Mouse (Mus musculus) megakaryocyte, embryonic 14.5 days (primary cell): ENCODE measurements around the gene Ywhae. TPM values are rescaled to one million over a fixed set of nuclear protein-coding genes. Genes with fewer than 3 reads are reported as not detected.

Source experiments
- H3K27me3 ChIP-seq: replicated peaks from 2 replicates; pipeline ENCODE3; 2012; ENCODE audit warnings: inconsistent platforms
- H3K36me3 ChIP-seq: replicated peaks from 2 replicates; pipeline ENCODE3; 2012; ENCODE audit warnings: low read length, inconsistent platforms, mixed read lengths
- H3K4me1 ChIP-seq: 2 replicates; pipeline ENCODE4 v1.6.1; 2012; ENCODE audit warnings: inconsistent platforms
- H3K4me3 ChIP-seq: replicated peaks from 2 replicates; pipeline ENCODE3; 2012; ENCODE audit warnings: moderate library complexity, mild to moderate bottlenecking, inconsistent platforms
- H3K9me3 ChIP-seq: 2 replicates; pipeline ENCODE4 v1.6.1; 2012; ENCODE audit warnings: inconsistent platforms
- FLI1 ChIP-seq: IDR thresholded peaks from 2 replicates; pipeline ENCODE4 v1.6.1; 2012; ENCODE audit warnings: low read length, inconsistent platforms, mixed read lengths
- GATA1 ChIP-seq: IDR thresholded peaks from 3 replicates; pipeline ENCODE4 v1.6.1; 2012; ENCODE audit warnings: mixed read lengths, low read length, inconsistent platforms, borderline replicate concordance
- polyA plus RNA-seq: library from polyadenylated mRNA; stranded (reverse); fragments of >175 nt; gene quantifications from 2 replicates; pipeline ENCODE4 v1.2.3, GENCODE M21; 2012; ENCODE audit warnings: low replicate concordance; ENCODE audit not compliant: insufficient read depth

Gene Ywhae
- polyA plus RNA-seq, 1 experiment = 324 TPM

- no peaks in the 10 kb centered on the region for H3K27me3 ChIP-seq
- H3K4me3 ChIP-seq = no peak overlapping the region
- no peak for TF ChIP-seq GATA1
- TF ChIP-seq FLI1 = no peak
- peaks cover 93% of the 10 kb centered on the region for H3K36me3 ChIP-seq
- H3K9me3 ChIP-seq = no peaks in the 10 kb centered on the region
- peaks cover 43% of the 10 kb centered on the region for H3K4me1 ChIP-seq
These were observed 28.1 kb downstream of the Ywhae start for GRCm38 (mm10) chr11:75760785-75761184.

DNA sequence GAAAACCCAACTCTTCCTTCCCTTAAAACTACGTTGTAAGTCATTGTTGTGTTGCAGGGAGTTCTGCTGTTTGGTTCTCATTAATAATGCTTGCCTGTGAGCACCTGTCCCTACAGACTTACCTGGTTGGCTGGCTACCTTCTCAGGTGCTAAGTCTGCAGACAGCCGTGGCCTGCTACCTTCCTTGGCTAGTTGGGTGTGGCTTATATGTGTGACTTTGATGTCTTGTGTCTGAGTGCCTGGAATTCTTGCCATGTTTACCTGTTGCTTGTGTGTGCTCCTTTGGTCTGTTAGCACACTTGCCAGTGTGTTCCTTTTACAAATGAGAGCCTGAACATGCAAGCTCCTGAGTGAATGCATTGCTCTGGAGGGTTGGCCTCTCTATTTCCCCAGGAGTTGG lies 30.0 kb downstream of the Ywhae start:
- TF ChIP-seq FLI1 (no peak), GATA1 (no peak)
- Histone ChIP-seq H3K27me3 (no peaks in the 10 kb centered on the region), H3K4me1 (peaks cover 25% of the 10 kb centered on the region), H3K9me3 (no peaks in the 10 kb centered on the region), H3K4me3 (no peak overlapping the region), H3K36me3 (peaks cover 95% of the 10 kb centered on the region)

GRCm38 (mm10) chr11:75764521-75765023 lies 31.9 kb downstream of the Ywhae start:
- TF ChIP-seq GATA1 = no peak
- TF ChIP-seq FLI1 = no peak
- no peak overlapping the region for H3K4me3 ChIP-seq
- peaks cover 84% of the 10 kb centered on the region for H3K36me3 ChIP-seq

DNA sequence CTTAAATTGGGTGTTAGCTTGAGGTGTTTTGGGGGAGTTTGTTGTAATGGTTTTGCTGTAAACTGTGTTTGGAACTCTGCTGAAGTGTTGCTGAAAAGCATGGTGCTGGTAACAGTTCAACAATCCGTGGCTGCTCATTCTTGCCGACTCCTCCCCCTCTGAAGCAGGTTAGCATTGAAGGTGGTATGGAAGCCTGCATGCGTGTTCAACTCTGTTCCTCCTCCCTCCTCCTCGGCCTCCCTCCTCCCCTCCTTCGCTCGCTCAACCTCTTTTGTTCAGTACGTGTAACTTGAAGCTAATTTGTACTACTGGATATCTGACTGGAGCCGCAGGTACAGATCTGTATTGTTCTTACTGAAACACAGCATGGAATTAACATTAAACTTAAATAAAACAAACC lies 32.5 kb downstream of the Ywhae start:
- H3K4me1 ChIP-seq = peaks cover 23% of the 10 kb centered on the region
- peaks cover 78% of the 10 kb centered on the region for H3K36me3 ChIP-seq

More at GRCm38 (mm10) chr11:75764521-75765023, 31.9 kb downstream of the Ywhae start:
- Histone ChIP-seq H3K9me3 (no peaks in the 10 kb centered on the region), H3K27me3 (no peaks in the 10 kb centered on the region), H3K4me1 (peaks cover 24% of the 10 kb centered on the region)

GRCm38 (mm10) chr11:75767014-75767413 lies 34.3 kb downstream of the Ywhae start:
- Histone ChIP-seq H3K27me3 (peaks cover 18% of the 10 kb centered on the region), H3K4me1 (peaks cover 23% of the 10 kb centered on the region), H3K36me3 (peaks cover 62% of the 10 kb centered on the region), H3K9me3 (no peaks in the 10 kb centered on the region), H3K4me3 (no peak overlapping the region)
- TF ChIP-seq GATA1 = no peak
- no peak for TF ChIP-seq FLI1

More for the DNA sequence above, 32.5 kb downstream of the Ywhae start:
- no peaks in the 10 kb centered on the region for H3K9me3 ChIP-seq
- no peak overlapping the region for H3K4me3 ChIP-seq
- no peak for TF ChIP-seq GATA1
- no peak for TF ChIP-seq FLI1
- no peaks in the 10 kb centered on the region for H3K27me3 ChIP-seq

- no peak overlapping the region for H3K4me3 ChIP-seq
- no peak for TF ChIP-seq FLI1
- TF ChIP-seq GATA1 = no peak
- H3K4me1 ChIP-seq = peaks cover 18% of the 10 kb centered on the region
- no peaks in the 10 kb centered on the region for H3K9me3 ChIP-seq
- peaks cover 31% of the 10 kb centered on the region for H3K27me3 ChIP-seq
- peaks cover 51% of the 10 kb centered on the region for H3K36me3 ChIP-seq
These were observed 35.7 kb downstream of the Ywhae start for GRCm38 (mm10) chr11:75768091-75768989.

GRCm38 (mm10) chr11:75769206-75769605 lies 36.5 kb downstream of the Ywhae start:
- TF ChIP-seq FLI1 = no peak
- TF ChIP-seq GATA1 = no peak
- H3K4me3 ChIP-seq = peak overlapping the region; percentile 90

DNA sequence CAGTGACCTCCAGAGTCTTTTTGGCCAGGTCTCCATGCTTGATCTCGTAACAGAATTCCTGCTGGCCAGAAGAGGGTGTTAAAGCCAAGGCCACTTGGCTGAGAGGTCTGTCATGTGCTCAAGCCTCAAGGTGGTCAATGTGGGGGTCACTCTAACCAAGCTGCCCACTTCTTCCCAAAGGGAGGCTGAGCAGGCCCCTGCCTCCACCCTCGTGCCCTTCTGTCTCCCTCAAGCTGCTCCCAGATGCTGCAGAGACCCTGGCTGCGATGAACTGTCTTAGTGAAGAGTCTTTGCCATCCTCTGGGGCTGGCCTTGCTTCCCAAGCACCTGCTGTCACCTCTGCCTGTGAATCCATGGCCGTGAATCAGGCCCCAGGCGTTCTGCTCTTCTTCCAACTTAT lies 39.9 kb downstream of the Ywhae start:
- peaks cover 9% of the 10 kb centered on the region for H3K36me3 ChIP-seq
- H3K4me1 ChIP-seq = peaks cover 18% of the 10 kb centered on the region
- H3K4me3 ChIP-seq = no peak overlapping the region
- no peaks in the 10 kb centered on the region for H3K9me3 ChIP-seq
- TF ChIP-seq FLI1 (no peak), GATA1 (no peak)
- H3K27me3 ChIP-seq = peaks cover 69% of the 10 kb centered on the region

More at GRCm38 (mm10) chr11:75769206-75769605, 36.5 kb downstream of the Ywhae start:
- Histone ChIP-seq H3K4me1 (peaks cover 18% of the 10 kb centered on the region), H3K9me3 (no peaks in the 10 kb centered on the region), H3K27me3 (peaks cover 36% of the 10 kb centered on the region), H3K36me3 (peaks cover 42% of the 10 kb centered on the region)

DNA sequence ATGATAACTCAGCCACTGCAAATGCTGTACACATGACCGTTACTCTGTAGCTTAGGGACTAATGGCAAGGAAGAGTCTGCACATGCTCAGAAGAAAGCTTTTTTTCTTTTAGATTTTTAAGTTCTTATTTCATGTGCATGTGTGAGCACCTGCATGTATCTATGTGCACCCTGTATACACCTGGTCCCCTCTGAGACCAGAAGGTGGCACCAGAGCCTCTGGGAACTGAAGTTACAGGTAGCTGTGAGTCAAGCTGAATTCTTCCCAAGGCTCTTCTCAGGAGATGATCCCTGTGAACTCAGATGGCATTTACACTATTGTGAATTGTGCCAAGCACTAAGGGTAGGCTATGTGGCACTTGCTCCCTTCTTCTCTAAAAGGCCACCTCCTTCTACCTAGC lies 43.2 kb downstream of the Ywhae start:
- TF ChIP-seq GATA1 (no peak), FLI1 (no peak)
- H3K9me3 ChIP-seq = no peaks in the 10 kb centered on the region
- H3K27me3 ChIP-seq = peaks cover 91% of the 10 kb centered on the region
- H3K36me3 ChIP-seq = no peaks in the 10 kb centered on the region
- H3K4me3 ChIP-seq = no peak overlapping the region
- peaks cover under 1% of the 10 kb centered on the region; the same call in 1 of the 2 replicates for H3K4me1 ChIP-seq

- Histone ChIP-seq H3K4me3 (peak overlapping the region; percentile 38), H3K4me1 (peaks cover 20% of the 10 kb centered on the region)
- TF ChIP-seq FLI1 = no peak
- no peak for TF ChIP-seq GATA1
These were observed 49.2 kb downstream of the Ywhae start for GRCm38 (mm10) chr11:75781919-75782318.

More at GRCm38 (mm10) chr11:75781919-75782318, 49.2 kb downstream of the Ywhae start:
- H3K9me3 ChIP-seq = peaks cover 3% of the 10 kb centered on the region; the same call in 1 of the 2 replicates
- peaks cover 86% of the 10 kb centered on the region for H3K27me3 ChIP-seq
- no peaks in the 10 kb centered on the region for H3K36me3 ChIP-seq
